Mouse (Mus musculus) hindbrain, embryonic 16.5 days (tissue): ENCODE data around the gene Npas3. TPM values are rescaled to one million over a fixed set of nuclear protein-coding genes. Genes with fewer than 3 reads are reported as not detected.
A peak's percentile ranks its signal among the peaks of the same experiment; 100 is the strongest.

Experiments
- ATAC-seq: fragments of 200-750 bp; cut with Nextera tagmentation; 2 replicates; pipeline ENCODE4 v1.8.0; 2017; ENCODE audit warnings: moderate TSS enrichment, moderate library complexity
- H3K27ac ChIP-seq: fragments of 300-500 bp; sonication (generic); 2 replicates; pipeline ENCODE4 v1.5.1; 2014; ENCODE audit warnings: low read depth, mild to moderate bottlenecking, control low read depth, low read length, moderate library complexity
- H3K27me3 ChIP-seq: fragments of 300-500 bp; sonication (generic); replicated peaks from 2 replicates; pipeline ENCODE4 v1.6.1; 2014; ENCODE audit warnings: low read length; ENCODE audit not compliant: control insufficient read depth, insufficient read depth
- H3K36me3 ChIP-seq: fragments of 300-500 bp; sonication (generic); 2 replicates; pipeline ENCODE4 v1.6.1; 2014; ENCODE audit warnings: mild to moderate bottlenecking, low read length, moderate library complexity, mixed read lengths; ENCODE audit not compliant: control insufficient read depth, insufficient read depth
- H3K4me1 ChIP-seq: fragments of 300-500 bp; sonication (generic); 2 replicates; pipeline ENCODE4 v1.6.1; 2014; ENCODE audit warnings: low read depth, low read length; ENCODE audit not compliant: control insufficient read depth, insufficient read depth
- H3K4me2 ChIP-seq: fragments of 300-500 bp; sonication (generic); 2 replicates; pipeline ENCODE4 v1.6.1; 2014; ENCODE audit warnings: mild to moderate bottlenecking, low read length, control low read depth, moderate library complexity
- H3K4me3 ChIP-seq: fragments of 300-500 bp; sonication (generic); 2 replicates; pipeline ENCODE4 v1.5.1; 2014; ENCODE audit warnings: mild to moderate bottlenecking, low read length, control low read depth, moderate library complexity
- H3K9ac ChIP-seq: fragments of 300-500 bp; sonication (generic); 2 replicates; pipeline ENCODE4 v1.6.1; 2014; ENCODE audit warnings: low read depth, mild to moderate bottlenecking, control low read depth, low read length, moderate library complexity
- H3K9me3 ChIP-seq: fragments of 300-500 bp; sonication (generic); 2 replicates; pipeline ENCODE4 v1.6.1; 2014; ENCODE audit warnings: mild to moderate bottlenecking, low read length, moderate library complexity; ENCODE audit not compliant: control insufficient read depth
- WGBS: fragments of 180-500 bp; shearing (Covaris S2); extraction: QIAGEN DNeasy Blood & Tissue Kit; methylation state at CpG from one replicate; pipeline ENCODE4 v1.1.7; 2014; 5-methylcytosine and 5-hydroxymethylcytosine counted together
- polyA plus RNA-seq: library from polyadenylated mRNA; unstranded; fragments of >200 nt; fragmentation: Nextera tagmentation; extraction: Ambion mirVana; gene quantifications from 2 replicates; pipeline ENCODE4 v1.2.1, GENCODE M21; 2015

Gene Npas3
- polyA plus RNA-seq, 1 experiment from 2014 or later = 21.4 TPM

GRCm38 (mm10) chr12:54080996-54081395 lies 832.5 kb downstream of the Npas3 start:
- Histone ChIP-seq H3K4me2 (no peak overlapping the region), H3K36me3 (no peaks in the 10 kb centered on the region), H3K27me3 (no peaks in the 10 kb centered on the region), H3K4me1 (no peaks in the 10 kb centered on the region), H3K27ac (no peak overlapping the region), H3K9ac (no peak overlapping the region), H3K9me3 (no peaks in the 10 kb centered on the region), H3K4me3 (no peak overlapping the region)
- no peak for ATAC-seq
- 92% methylated on average over 3 of the region's 3 CpGs for WGBS

- H3K36me3 ChIP-seq = no peaks in the 10 kb centered on the region
- no peaks in the 10 kb centered on the region for H3K9me3 ChIP-seq
- no peak overlapping the region for H3K4me2 ChIP-seq
- H3K27ac ChIP-seq = no peak overlapping the region
- no peak for ATAC-seq
- no peaks in the 10 kb centered on the region for H3K4me1 ChIP-seq
- WGBS = 46% methylated on average over 8 of the region's 8 CpGs
- H3K9ac ChIP-seq = no peak overlapping the region
- H3K27me3 ChIP-seq = no peaks in the 10 kb centered on the region
- H3K4me3 ChIP-seq = no peak overlapping the region
Observed at GRCm38 (mm10) chr12:54093729-54094128, 845.3 kb downstream of the Npas3 start.

- H3K9ac ChIP-seq = no peak overlapping the region
- no peaks in the 10 kb centered on the region for H3K9me3 ChIP-seq
- no peak overlapping the region for H3K4me3 ChIP-seq
- H3K36me3 ChIP-seq = no peaks in the 10 kb centered on the region
- no peaks in the 10 kb centered on the region for H3K27me3 ChIP-seq
- ATAC-seq = no peak
- WGBS = 78% methylated on average over 2 of the region's 2 CpGs
- H3K4me2 ChIP-seq = no peak overlapping the region
- no peak overlapping the region for H3K27ac ChIP-seq
- no peaks in the 10 kb centered on the region for H3K4me1 ChIP-seq
Observed at GRCm38 (mm10) chr12:54096492-54096891, 848.0 kb downstream of the Npas3 start.

GRCm38 (mm10) chr12:54098136-54098535 lies 849.7 kb downstream of the Npas3 start:
- Histone ChIP-seq H3K4me1 (no peaks in the 10 kb centered on the region), H3K36me3 (no peaks in the 10 kb centered on the region), H3K27me3 (no peaks in the 10 kb centered on the region), H3K4me2 (no peak overlapping the region), H3K9me3 (no peaks in the 10 kb centered on the region), H3K4me3 (no peak overlapping the region), H3K9ac (no peak overlapping the region), H3K27ac (no peak overlapping the region)
- WGBS = 69% methylated on average over 6 of the region's 6 CpGs
- ATAC-seq = no peak

GRCm38 (mm10) chr12:54098785-54099184 lies 850.3 kb downstream of the Npas3 start:
- Histone ChIP-seq H3K27ac (no peak overlapping the region), H3K27me3 (no peaks in the 10 kb centered on the region), H3K4me1 (no peaks in the 10 kb centered on the region), H3K4me3 (no peak overlapping the region), H3K9me3 (no peaks in the 10 kb centered on the region), H3K9ac (no peak overlapping the region), H3K4me2 (no peak overlapping the region), H3K36me3 (no peaks in the 10 kb centered on the region)
- WGBS = 15% methylated on average over 6 of the region's 6 CpGs
- peak; percentile 40; the same call in 1 of the 2 replicates for ATAC-seq

GRCm38 (mm10) chr12:54099458-54099857 lies 851.0 kb downstream of the Npas3 start:
- H3K27ac ChIP-seq = no peak overlapping the region
- H3K9ac ChIP-seq = no peak overlapping the region
- WGBS = 93% methylated on average over 3 of the region's 3 CpGs
- ATAC-seq = no peak
- no peak overlapping the region for H3K4me3 ChIP-seq
- no peaks in the 10 kb centered on the region for H3K9me3 ChIP-seq
- no peaks in the 10 kb centered on the region for H3K4me1 ChIP-seq
- no peaks in the 10 kb centered on the region for H3K36me3 ChIP-seq
- no peak overlapping the region for H3K4me2 ChIP-seq
- no peaks in the 10 kb centered on the region for H3K27me3 ChIP-seq

- Histone ChIP-seq H3K4me1 (no peaks in the 10 kb centered on the region), H3K4me3 (no peak overlapping the region), H3K9me3 (no peaks in the 10 kb centered on the region), H3K27ac (no peak overlapping the region), H3K36me3 (no peaks in the 10 kb centered on the region), H3K27me3 (no peaks in the 10 kb centered on the region), H3K4me2 (no peak overlapping the region), H3K9ac (no peak overlapping the region)
- no peak for ATAC-seq
- 79% methylated on average over 4 of the region's 5 CpGs for WGBS
Observed at GRCm38 (mm10) chr12:54101307-54101870, 852.9 kb downstream of the Npas3 start.

GRCm38 (mm10) chr12:54102500-54102899 lies 854.0 kb downstream of the Npas3 start:
- Histone ChIP-seq H3K4me3 (no peak overlapping the region), H3K9me3 (no peaks in the 10 kb centered on the region), H3K27me3 (no peaks in the 10 kb centered on the region), H3K36me3 (no peaks in the 10 kb centered on the region), H3K27ac (no peak overlapping the region), H3K4me1 (no peaks in the 10 kb centered on the region), H3K4me2 (no peak overlapping the region), H3K9ac (no peak overlapping the region)
- no peak for ATAC-seq
- WGBS = 68% methylated on average over 6 of the region's 6 CpGs

- ATAC-seq = no peak
- H3K27ac ChIP-seq = no peak overlapping the region
- no peaks in the 10 kb centered on the region for H3K36me3 ChIP-seq
- no peak overlapping the region for H3K4me3 ChIP-seq
- no peaks in the 10 kb centered on the region for H3K9me3 ChIP-seq
- H3K4me1 ChIP-seq = no peaks in the 10 kb centered on the region
- 71% methylated on average over 5 of the region's 5 CpGs for WGBS
- H3K9ac ChIP-seq = no peak overlapping the region
- no peak overlapping the region for H3K4me2 ChIP-seq
- H3K27me3 ChIP-seq = no peaks in the 10 kb centered on the region
Observed at GRCm38 (mm10) chr12:54105531-54105930, 857.1 kb downstream of the Npas3 start.

GRCm38 (mm10) chr12:54105946-54106345 lies 857.5 kb downstream of the Npas3 start:
- no peaks in the 10 kb centered on the region for H3K4me1 ChIP-seq
- WGBS = 91% methylated on average over 3 of the region's 3 CpGs
- H3K36me3 ChIP-seq = no peaks in the 10 kb centered on the region
- H3K9me3 ChIP-seq = no peaks in the 10 kb centered on the region
- H3K9ac ChIP-seq = no peak overlapping the region
- no peak overlapping the region for H3K4me2 ChIP-seq
- no peak overlapping the region for H3K27ac ChIP-seq
- no peak overlapping the region for H3K4me3 ChIP-seq
- no peaks in the 10 kb centered on the region for H3K27me3 ChIP-seq
- ATAC-seq = no peak
